Mouse (Mus musculus) thymus, postnatal 25 days (tissue): Measurements from ENCODE around the gene Krt83.
"Not testable (repeated sequence)": the region's sequence is repeated elsewhere in the genome, so short reads cannot be mapped to it uniquely, and the experiment has no call there.

ENCODE experiments used
- DNase-seq: peaks from one replicate; pipeline ENCODE4 v3.0.0; 2022

Gene Krt83

GRCm38 (mm10) chr15:101491431-101491830, at the start of gene Krt83:
Gene Krt83 (minus strand): TSS chr15:101491512.
- no peak for DNase-seq

GRCm38 (mm10) chr15:101538580-101538900, 47.2 kb upstream of the Krt83 start:
- no peak for DNase-seq

- no peak for DNase-seq
Observed at GRCm38 (mm10) chr15:101537864-101538579, 46.7 kb upstream of the Krt83 start.

- no peak for DNase-seq
Observed at GRCm38 (mm10) chr15:101536054-101536850, 44.9 kb upstream of the Krt83 start.

GRCm38 (mm10) chr15:101532720-101533119, 41.4 kb upstream of the Krt83 start, which contains the start of gene Krt84:
Gene Krt84 (minus strand): TSS chr15:101532820.
- no peak for DNase-seq

- DNase-seq = no peak
Observed at GRCm38 (mm10) chr15:101522556-101523232, 31.4 kb upstream of the Krt83 start.

- peak; percentile 39 for DNase-seq
Observed at GRCm38 (mm10) chr15:101519792-101520191, 28.5 kb upstream of the Krt83 start.

GRCm38 (mm10) chr15:101517161-101517560, 25.8 kb upstream of the Krt83 start, which contains the start of gene Gm49425:
Gene Gm49425 (minus strand): TSS chr15:101517261.
- not testable (repeated sequence) for DNase-seq

- DNase-seq = no peak
Observed at GRCm38 (mm10) chr15:101508247-101508646, 16.9 kb upstream of the Krt83 start.

GRCm38 (mm10) chr15:101506896-101507758, 15.8 kb upstream of the Krt83 start:
- no peak for DNase-seq

- DNase-seq = no peak
Observed at GRCm38 (mm10) chr15:101497181-101497580, 5.9 kb upstream of the Krt83 start.

GRCm38 (mm10) chr15:101495266-101495665, 4.0 kb upstream of the Krt83 start:
- DNase-seq = no peak

GRCm38 (mm10) chr15:101494203-101494602, 2.9 kb upstream of the Krt83 start:
- DNase-seq = no peak

GRCm38 (mm10) chr15:101493713-101494112, 2.4 kb upstream of the Krt83 start:
- no peak for DNase-seq

- no peak for DNase-seq
Observed at GRCm38 (mm10) chr15:101492718-101493117, 1.4 kb upstream of the Krt83 start.

GRCm38 (mm10) chr15:101485911-101486635, 5.2 kb downstream of the Krt83 start:
- peak; percentile 62 for DNase-seq

GRCm38 (mm10) chr15:101484939-101485338, 6.4 kb downstream of the Krt83 start:
- no peak for DNase-seq

- DNase-seq = no peak
Observed at GRCm38 (mm10) chr15:101483646-101484045, 7.7 kb downstream of the Krt83 start.

- DNase-seq = no peak
Observed at GRCm38 (mm10) chr15:101482056-101482455, 9.3 kb downstream of the Krt83 start.

GRCm38 (mm10) chr15:101479666-101480060, 11.6 kb downstream of the Krt83 start:
- no peak for DNase-seq

GRCm38 (mm10) chr15:101479007-101479665, 12.2 kb downstream of the Krt83 start:
- DNase-seq = peak; percentile 80
